Mouse (Mus musculus): Measurements from ENCODE around the gene Ppip5k1. TPM values are rescaled to one million over a fixed set of nuclear protein-coding genes. Genes with fewer than 3 reads are reported as not detected.

Gene Ppip5k1
- polyA plus RNA-seq, 1 experiment from 2014 or later = 11.4 TPM

- 5% methylated on average over 6 of the region's 6 CpGs for WGBS
- H3K27ac ChIP-seq (ENCODE audit: low read depth, low read length) = peak overlapping the region; percentile 51
- peak overlapping the region; percentile 46 for H3K9ac ChIP-seq (ENCODE audit: low read length)
- H3K4me1 ChIP-seq (ENCODE audit: control insufficient read depth, insufficient read depth, low read length) = peaks cover 32% of the 10 kb centered on the region
- no peaks in the 10 kb centered on the region for H3K9me3 ChIP-seq (ENCODE audit: control insufficient read depth, low read length)
- peaks cover 2% of the 10 kb centered on the region; the same call in 1 of the 2 replicates for H3K36me3 ChIP-seq (ENCODE audit: control insufficient read depth, insufficient read depth, low read length)
- H3K4me2 ChIP-seq (ENCODE audit: low read depth) = peak overlapping the region; percentile 62
- ATAC-seq (ENCODE audit: insufficient read depth, low FRiP score, low TSS enrichment) (no peak), DNase-seq (ENCODE audit: low spot score) (no peak)
- peak overlapping the region; percentile 44 for H3K4me3 ChIP-seq (ENCODE audit: low read depth, low read length)
- H3K27me3 ChIP-seq (ENCODE audit: control insufficient read depth, insufficient read depth, low read length) = peaks cover 2% of the 10 kb centered on the region; the same call in 1 of the 2 replicates
Measured at GRCm38 (mm10) chr2:121296754-121297231, 58.4 kb downstream of the Ppip5k1 start.

- Histone ChIP-seq H3K36me3 (ENCODE audit: control insufficient read depth, insufficient read depth, low read length) (peaks cover 2% of the 10 kb centered on the region; the same call in 1 of the 2 replicates), H3K9ac (ENCODE audit: low read length) (peak overlapping the region; percentile 46), H3K4me1 (ENCODE audit: control insufficient read depth, insufficient read depth, low read length) (peaks cover 32% of the 10 kb centered on the region), H3K4me3 (ENCODE audit: low read depth, low read length) (peak overlapping the region; percentile 44), H3K27ac (ENCODE audit: low read depth, low read length) (peak overlapping the region; percentile 69), H3K27me3 (ENCODE audit: control insufficient read depth, insufficient read depth, low read length) (peaks cover 2% of the 10 kb centered on the region; the same call in 1 of the 2 replicates), H3K9me3 (ENCODE audit: control insufficient read depth, low read length) (no peaks in the 10 kb centered on the region), H3K4me2 (ENCODE audit: low read depth) (peak overlapping the region; percentile 62)
- WGBS = 1% methylated on average over 15 of the region's 15 CpGs
- ATAC-seq (ENCODE audit: insufficient read depth, low FRiP score, low TSS enrichment) (peak; percentile 39), DNase-seq (ENCODE audit: low spot score) (peak; percentile 49)
Measured at GRCm38 (mm10) chr2:121295608-121296571, 59.3 kb downstream of the Ppip5k1 start.

DNA sequence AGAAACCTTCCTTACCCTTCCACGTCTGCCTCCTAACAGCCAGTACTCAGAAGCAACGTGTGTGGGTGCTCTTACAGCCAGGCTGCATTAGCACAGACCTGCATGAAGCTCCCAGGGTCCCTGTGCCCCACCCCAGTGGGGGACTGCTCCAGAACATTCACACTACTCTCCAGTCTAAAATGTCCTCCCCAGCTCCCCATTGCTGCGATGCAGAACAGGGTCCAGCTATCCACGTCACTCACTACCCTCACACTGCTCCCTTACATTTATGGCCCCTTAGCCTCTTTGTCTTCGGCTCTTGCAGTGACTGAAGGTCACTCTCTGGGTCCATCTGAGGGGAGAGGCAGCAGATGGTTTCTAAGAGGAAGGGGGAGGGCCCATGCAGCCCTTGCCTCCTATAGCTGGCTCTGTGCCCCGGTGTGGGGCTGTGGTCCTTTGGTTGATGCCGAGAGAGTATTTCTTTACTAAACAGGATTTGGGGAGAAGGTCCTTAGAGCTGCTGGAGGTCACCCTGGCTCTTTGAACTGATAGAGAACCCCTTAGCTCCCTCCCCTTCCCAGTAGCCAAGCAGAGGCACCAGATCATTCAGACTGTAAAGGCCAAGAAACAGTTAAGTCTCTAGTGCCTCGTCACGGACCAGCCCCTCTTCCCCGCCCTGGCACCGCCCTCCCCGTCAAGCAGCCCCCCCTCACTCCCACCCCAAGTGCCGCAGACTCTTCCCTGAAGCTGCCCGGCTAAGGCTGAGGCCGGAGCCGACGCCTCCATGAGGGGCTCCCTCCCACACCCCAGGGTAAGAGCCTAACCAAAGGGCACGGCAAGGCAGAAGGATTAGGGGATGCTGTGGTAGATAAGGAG, 60.2 kb downstream of the Ppip5k1 start:
- WGBS = 1% methylated on average over 18 of the region's 18 CpGs
- Histone ChIP-seq H3K36me3 (ENCODE audit: control insufficient read depth, insufficient read depth, low read length) (0 out of 2 replicates have a peak, but pooled peaks cover 2% of the 10 kb centered on the region), H3K4me1 (ENCODE audit: control insufficient read depth, insufficient read depth, low read length) (peaks cover 36% of the 10 kb centered on the region), H3K27ac (ENCODE audit: low read depth, low read length) (peak overlapping the region; percentile 69), H3K27me3 (ENCODE audit: control insufficient read depth, insufficient read depth, low read length) (peaks cover 5% of the 10 kb centered on the region; the same call in 1 of the 2 replicates), H3K9me3 (ENCODE audit: control insufficient read depth, low read length) (no peaks in the 10 kb centered on the region), H3K4me2 (ENCODE audit: low read depth) (peak overlapping the region; percentile 62), H3K9ac (ENCODE audit: low read length) (peak overlapping the region; percentile 46), H3K4me3 (ENCODE audit: low read depth, low read length) (peak overlapping the region; percentile 44)
- DNase-seq (ENCODE audit: low spot score) (peak; percentile 77), ATAC-seq (ENCODE audit: insufficient read depth, low FRiP score, low TSS enrichment) (peak; percentile 71)

DNA sequence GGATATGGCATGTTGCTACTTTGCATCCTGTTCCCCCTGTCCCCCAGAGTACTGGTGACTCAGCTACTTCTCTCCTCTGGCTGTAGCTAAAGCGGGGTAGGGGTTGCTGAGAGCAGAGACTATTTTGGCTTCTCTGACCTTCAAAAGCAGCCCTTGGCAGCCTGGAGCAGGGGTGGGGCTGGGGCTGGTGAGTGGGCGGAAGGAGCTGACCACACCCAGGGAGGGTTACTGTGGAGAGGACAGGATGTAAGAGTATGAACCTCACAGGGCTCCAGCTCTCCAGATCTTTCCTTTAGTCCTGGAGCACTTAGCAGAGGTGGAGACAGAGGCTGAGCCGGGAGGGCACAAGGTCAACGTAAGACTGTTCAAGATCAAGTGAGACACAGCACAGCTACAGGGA, 61.0 kb downstream of the Ppip5k1 start:
- Histone ChIP-seq H3K9ac (ENCODE audit: low read length) (no peak overlapping the region), H3K9me3 (ENCODE audit: control insufficient read depth, low read length) (no peaks in the 10 kb centered on the region), H3K4me3 (ENCODE audit: low read depth, low read length) (peak overlapping the region; percentile 1; the same call in 1 of the 2 replicates), H3K4me1 (ENCODE audit: control insufficient read depth, insufficient read depth, low read length) (peaks cover 40% of the 10 kb centered on the region), H3K27me3 (ENCODE audit: control insufficient read depth, insufficient read depth, low read length) (peaks cover 6% of the 10 kb centered on the region; the same call in 1 of the 2 replicates), H3K27ac (ENCODE audit: low read depth, low read length) (0 out of 2 replicates have a peak overlapping the region, but pooled peaks have one; percentile 1), H3K36me3 (ENCODE audit: control insufficient read depth, insufficient read depth, low read length) (no peaks in the 10 kb centered on the region), H3K4me2 (ENCODE audit: low read depth) (peak overlapping the region; percentile 62)
- 24% methylated on average over 4 of the region's 4 CpGs for WGBS
- ATAC-seq (ENCODE audit: insufficient read depth, low FRiP score, low TSS enrichment) (no peak), DNase-seq (ENCODE audit: low spot score) (no peak)

GRCm38 (mm10) chr2:121292316-121293013, 62.7 kb downstream of the Ppip5k1 start:
- no peak overlapping the region for H3K4me2 ChIP-seq (ENCODE audit: low read depth)
- peaks cover 35% of the 10 kb centered on the region for H3K4me1 ChIP-seq (ENCODE audit: control insufficient read depth, insufficient read depth, low read length)
- no peak overlapping the region for H3K4me3 ChIP-seq (ENCODE audit: low read depth, low read length)
- no peaks in the 10 kb centered on the region for H3K9me3 ChIP-seq (ENCODE audit: control insufficient read depth, low read length)
- no peak overlapping the region for H3K9ac ChIP-seq (ENCODE audit: low read length)
- ATAC-seq (ENCODE audit: insufficient read depth, low FRiP score, low TSS enrichment) (no peak), DNase-seq (ENCODE audit: low spot score) (no peak)
- WGBS = 66% methylated on average over 5 of the region's 5 CpGs
- H3K27me3 ChIP-seq (ENCODE audit: control insufficient read depth, insufficient read depth, low read length) = peaks cover 6% of the 10 kb centered on the region; the same call in 1 of the 2 replicates
- H3K27ac ChIP-seq (ENCODE audit: low read depth, low read length) = no peak overlapping the region
- no peaks in the 10 kb centered on the region for H3K36me3 ChIP-seq (ENCODE audit: control insufficient read depth, insufficient read depth, low read length)

- Histone ChIP-seq H3K4me3 (ENCODE audit: low read depth, low read length) (peak overlapping the region; percentile 57), H3K9ac (ENCODE audit: low read length) (peak overlapping the region; percentile 56), H3K4me1 (ENCODE audit: control insufficient read depth, insufficient read depth, low read length) (peaks cover 21% of the 10 kb centered on the region), H3K27me3 (ENCODE audit: control insufficient read depth, insufficient read depth, low read length) (peaks cover 4% of the 10 kb centered on the region; the same call in 1 of the 2 replicates), H3K27ac (ENCODE audit: low read depth, low read length) (no peak overlapping the region), H3K36me3 (ENCODE audit: control insufficient read depth, insufficient read depth, low read length) (no peaks in the 10 kb centered on the region), H3K4me2 (ENCODE audit: low read depth) (peak overlapping the region; percentile 87), H3K9me3 (ENCODE audit: control insufficient read depth, low read length) (no peaks in the 10 kb centered on the region)
- ATAC-seq (ENCODE audit: insufficient read depth, low FRiP score, low TSS enrichment) = peak; percentile 39
- no peak for DNase-seq (ENCODE audit: low spot score)
- 5% methylated on average over 36 of the region's 36 CpGs for WGBS
Measured at GRCm38 (mm10) chr2:121289730-121290540, 65.3 kb downstream of the Ppip5k1 start.

DNA sequence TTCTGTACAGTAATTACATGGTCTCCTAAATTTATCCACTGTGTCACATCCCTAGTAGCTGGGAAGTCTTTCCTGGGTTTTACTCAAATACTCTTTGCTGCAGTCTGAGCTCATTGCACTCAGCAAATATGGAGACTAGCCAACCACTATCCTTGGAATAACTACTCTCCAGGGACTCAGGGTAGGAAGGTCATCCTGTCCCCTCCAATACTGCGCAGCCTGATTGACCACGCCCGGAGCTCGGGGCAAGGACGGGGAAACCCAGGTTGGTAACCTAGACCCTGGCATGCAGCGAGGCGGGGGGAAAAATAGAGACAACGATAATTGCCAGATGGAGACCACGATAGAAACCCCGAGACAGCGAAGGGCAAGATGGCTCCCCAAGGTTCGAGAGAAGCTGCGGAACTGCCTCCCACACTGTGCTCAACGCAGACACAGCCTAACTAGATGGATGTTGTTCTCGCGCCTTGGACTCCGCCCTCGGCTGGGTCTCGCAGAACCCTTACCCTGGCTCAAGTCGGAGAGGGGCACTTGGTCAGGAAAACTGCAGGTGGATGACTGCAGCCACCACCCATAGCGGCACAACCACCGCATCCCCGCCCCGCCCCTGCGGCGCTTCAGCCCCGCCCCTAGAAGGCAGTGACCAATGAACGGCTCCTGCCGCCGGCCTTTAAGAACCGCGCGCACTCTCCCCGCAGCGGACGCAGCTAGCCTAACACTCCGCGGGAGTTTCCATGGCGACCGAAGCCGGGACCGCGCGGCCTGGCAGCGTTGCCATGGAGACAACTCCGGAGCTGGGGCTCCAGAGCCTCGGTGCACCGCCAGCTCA, 66.1 kb downstream of the Ppip5k1 start, which contains the start of gene Map1a:
Map1a (plus strand) TSS at position 700 of the 829 bp plus-strand sequence.
- 0 out of 2 replicates have a peak within 1 kb of the TSS, but pooled peaks have one; percentile 46 for H3K27ac ChIP-seq (ENCODE audit: low read depth, low read length)
- H3K27me3 ChIP-seq (ENCODE audit: control insufficient read depth, insufficient read depth, low read length) = peaks cover 4% of the 10 kb centered on the region; the same call in 1 of the 2 replicates
- H3K9ac ChIP-seq (ENCODE audit: low read length) = peak within 1 kb of the TSS; percentile 56
- DNase-seq (ENCODE audit: low spot score) (peak; percentile 97), ATAC-seq (ENCODE audit: insufficient read depth, low FRiP score, low TSS enrichment) (peak; percentile 95)
- peak within 1 kb of the TSS; percentile 87 for H3K4me2 ChIP-seq (ENCODE audit: low read depth)
- peak within 1 kb of the TSS; percentile 57 for H3K4me3 ChIP-seq (ENCODE audit: low read depth, low read length)
- no peaks in the 10 kb centered on the region for H3K36me3 ChIP-seq (ENCODE audit: control insufficient read depth, insufficient read depth, low read length)
- H3K9me3 ChIP-seq (ENCODE audit: control insufficient read depth, low read length) = no peaks in the 10 kb centered on the region
- 1% methylated on average over 48 of the region's 48 CpGs for WGBS
- peaks cover 14% of the 10 kb centered on the region for H3K4me1 ChIP-seq (ENCODE audit: control insufficient read depth, insufficient read depth, low read length)
